ENCODE assay signal across 8 mouse cellular contexts in the genomic region with DNA sequence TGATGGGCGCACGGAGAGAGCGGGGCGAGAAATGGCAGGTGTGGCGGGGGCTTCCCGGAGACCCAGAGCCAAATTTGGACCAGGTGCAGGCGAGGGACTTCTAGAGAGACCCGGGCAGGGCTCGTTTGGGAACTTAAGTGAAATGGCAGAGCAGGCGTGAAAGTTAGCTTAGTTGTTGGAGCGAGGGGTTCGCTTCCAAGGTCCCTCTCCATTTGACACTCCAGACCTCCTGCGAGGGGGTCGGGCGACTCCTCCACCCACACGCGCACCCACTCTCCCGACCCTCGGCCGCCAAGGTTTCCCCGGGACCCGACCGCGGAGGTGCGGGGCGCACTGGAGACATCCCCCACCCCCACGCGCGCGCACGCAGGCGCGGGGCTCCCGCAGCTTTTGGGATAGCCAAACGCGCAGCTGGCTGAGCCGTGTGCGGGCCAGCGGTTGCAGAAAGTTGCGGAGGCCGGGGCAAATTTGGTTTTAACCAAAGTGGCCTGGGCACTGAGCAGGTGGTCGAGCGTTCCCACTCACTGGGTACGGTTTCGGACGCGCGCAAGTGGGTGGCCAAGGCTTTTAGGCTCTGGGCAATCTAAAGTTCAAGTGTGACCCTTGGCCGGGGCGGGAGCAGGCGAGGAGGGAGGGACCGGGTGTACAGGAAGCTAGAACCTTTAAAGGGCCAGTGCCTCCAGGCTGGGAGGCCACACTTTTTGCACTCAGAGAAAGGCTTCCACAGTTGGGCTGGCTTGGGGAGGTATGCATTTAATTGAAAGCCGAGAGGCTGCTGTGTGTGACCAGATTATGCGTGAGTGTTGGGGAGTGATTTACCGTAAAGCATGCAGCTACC. TPM values are rescaled to one million over a fixed set of nuclear protein-coding genes. Genes with fewer than 3 reads are reported as not detected.
DNase-seq lines count a peak whose midpoint lies in the region; ATAC-seq and TF ChIP-seq lines count a peak whose summit lies in the region.

No protein-coding gene starts in this region.

- H3K4me3 ChIP-seq in bone marrow, adult 2 months (replicated peaks; ENCODE audit: control insufficient read depth, low read depth, low read length) = peak overlapping the region; percentile 72
- H3K4me3 ChIP-seq in forebrain, embryonic 14.5 days (ENCODE audit: low read depth, low read length) = peak overlapping the region; percentile 72
- peak overlapping the region; percentile 87 for H3K4me3 ChIP-seq in lung, postnatal 0 days (ENCODE audit: low read depth, low read length)

- H3K27ac ChIP-seq in bone marrow, adult 2 months (ENCODE audit: control insufficient read depth, insufficient read depth, low read depth, low read length, poor library complexity) = peak overlapping the region; percentile 59
- H3K27ac ChIP-seq in forebrain, embryonic 14.5 days (ENCODE audit: low read depth, low read length) = no peak overlapping the region
- H3K27ac ChIP-seq in lung, postnatal 0 days (ENCODE audit: low read length) = peak overlapping the region; percentile 94

- peak; percentile 68 for DNase-seq in CD4-positive helper T cell, adult 2 months (ENCODE audit: low read depth, low spot score)
- DNase-seq in forebrain, embryonic 14.5 days (ENCODE audit: low spot score) = no peak
- DNase-seq in heart, postnatal 25 days (ENCODE audit: low spot score) = peak; percentile 72
- peak; percentile 80 for DNase-seq in large intestine, adult 2 months (ENCODE audit: low read depth, low spot score)
- peak; percentile 82 for DNase-seq in lung, postnatal 0 days (ENCODE audit: low spot score)
- peak; percentile 66 for DNase-seq in ovary, adult 18-20 months (ENCODE audit: low spot score)
- DNase-seq in thymus, postnatal 14 days = peak; percentile 57

- 1% methylated on average over 55 of the region's 55 CpGs for WGBS in bone marrow, adult 2 months
- WGBS in forebrain, embryonic 14.5 days = under 1% methylated on average over 49 of the region's 55 CpGs
- WGBS in large intestine, adult 2 months = 1% methylated on average over 55 of the region's 55 CpGs
- WGBS in lung, postnatal 0 days = under 1% methylated on average over 50 of the region's 55 CpGs

- TF ChIP-seq CTCF in bone marrow, adult 2 months (IDR thresholded peaks at IDR 0.05; ENCODE audit: control insufficient read depth, insufficient read depth, low read length) = no peak
- no peak for TF ChIP-seq CTCF in lung, postnatal 0 days (IDR thresholded peaks at IDR 0.05)

- intact Hi-C loops in heart, postnatal 25 days (cut with DNase I) = loop anchor here (2.0 to 10.0 kb wide), 3 partner anchors 73 to 255 kb away; no protein-coding TSS in a partner anchor

- H3K4me2 ChIP-seq in forebrain, embryonic 14.5 days (ENCODE audit: low read length) = peak overlapping the region; percentile 96
- H3K4me2 ChIP-seq in lung, postnatal 0 days (replicated peaks; ENCODE audit: low read depth, low read length) = peak overlapping the region; percentile 96

- peaks cover 2% of the 10 kb centered on the region for H3K4me1 ChIP-seq in bone marrow, adult 2 months (ENCODE audit: control insufficient read depth, insufficient read depth, low read length)
- H3K4me1 ChIP-seq in forebrain, embryonic 14.5 days (ENCODE audit: control insufficient read depth, insufficient read depth, low read length) = peaks cover 16% of the 10 kb centered on the region
- H3K4me1 ChIP-seq in lung, postnatal 0 days (ENCODE audit: insufficient read depth, low read depth, low read length) = peaks cover 7% of the 10 kb centered on the region; the same call in 1 of the 2 replicates

- H3K9ac ChIP-seq in forebrain, embryonic 14.5 days (ENCODE audit: low read length) = peak overlapping the region; percentile 70
- peak overlapping the region; percentile 78 for H3K9ac ChIP-seq in lung, postnatal 0 days (replicated peaks; ENCODE audit: low read depth)

- peak; percentile 35; the same call in 1 of the 2 replicates for TF ChIP-seq POLR2A in bone marrow, adult 2 months (IDR thresholded peaks at IDR 0.05; ENCODE audit: borderline replicate concordance, control insufficient read depth, low read depth, low read length)

- TF ChIP-seq EP300 in lung, postnatal 0 days (IDR thresholded peaks at IDR 0.05) = no peak

- ATAC-seq in forebrain, embryonic 14.5 days = no peak
- ATAC-seq in lung, postnatal 0 days = peak; percentile 37; the same call in 1 of the 2 replicates

- no peaks in the 10 kb centered on the region for H3K9me3 ChIP-seq in forebrain, embryonic 14.5 days (replicated peaks; ENCODE audit: control insufficient read depth, low read length)
- no peaks in the 10 kb centered on the region for H3K9me3 ChIP-seq in lung, postnatal 0 days (ENCODE audit: low read length)

- H3K36me3 ChIP-seq in forebrain, embryonic 14.5 days (ENCODE audit: control insufficient read depth, insufficient read depth, low read length) = no peaks in the 10 kb centered on the region
- H3K36me3 ChIP-seq in lung, postnatal 0 days (ENCODE audit: insufficient read depth, low read length) = no peaks in the 10 kb centered on the region

- peaks cover 37% of the 10 kb centered on the region for H3K27me3 ChIP-seq in forebrain, embryonic 14.5 days (replicated peaks; ENCODE audit: control insufficient read depth, insufficient read depth, low read length)
- no peaks in the 10 kb centered on the region for H3K27me3 ChIP-seq in lung, postnatal 0 days (replicated peaks; ENCODE audit: insufficient read depth, low read length)

RNA-seq across cellular contexts. Expression of gene Foxo1, which starts 1.6 kb away (rescaled TPM):
- polyA plus RNA-seq in bone marrow, adult 2 months (2011; ENCODE audit: insufficient read depth, insufficient read length, low replicate concordance, missing spikeins) = 4.1 and 6.3 TPM in 2 replicates
- 2.8 and 2.9 TPM in 2 replicates for polyA plus RNA-seq in forebrain, embryonic 14.5 days (2014; fragmentation: Nextera tagmentation; extraction: Ambion mirVana)
- total RNA-seq in heart, postnatal 25 days (2021) = 10 to 100 TPM; 11.6 to 13.2 TPM
- polyA plus RNA-seq in large intestine, adult 2 months (2012; rRNA removed) = 6.2 and 8.8 TPM in 2 replicates
- polyA plus RNA-seq in lung, postnatal 0 days (2015; fragmentation: Nextera tagmentation; extraction: Ambion mirVana) = 6.8 and 7.6 TPM in 2 replicates
